Mouse (Mus musculus): Measurements from ENCODE around the gene Zfp738. TPM values are rescaled to one million over a fixed set of nuclear protein-coding genes. Genes with fewer than 3 reads are reported as not detected.
"Not testable (repeated sequence)": the region's sequence is repeated elsewhere in the genome, so short reads cannot be mapped to it uniquely, and the experiment has no call there.

Gene Zfp738
- total RNA-seq (2021): 1 to 10 TPM; 6.4 to 7.1 TPM
- long read RNA-seq, experiment 1, full-length matches to known transcripts: 2 of 5 reads
- long read RNA-seq, experiment 1, partial matches to known transcripts: 0 of 5 reads
- long read RNA-seq, experiment 1, other reads (novel, unspliced or antisense): 3 of 5 reads
- long read RNA-seq, experiment 2, partial matches to known transcripts: 2 of 3 reads
- long read RNA-seq, experiment 2, other reads (novel, unspliced or antisense): 1 of 3 reads

DNA sequence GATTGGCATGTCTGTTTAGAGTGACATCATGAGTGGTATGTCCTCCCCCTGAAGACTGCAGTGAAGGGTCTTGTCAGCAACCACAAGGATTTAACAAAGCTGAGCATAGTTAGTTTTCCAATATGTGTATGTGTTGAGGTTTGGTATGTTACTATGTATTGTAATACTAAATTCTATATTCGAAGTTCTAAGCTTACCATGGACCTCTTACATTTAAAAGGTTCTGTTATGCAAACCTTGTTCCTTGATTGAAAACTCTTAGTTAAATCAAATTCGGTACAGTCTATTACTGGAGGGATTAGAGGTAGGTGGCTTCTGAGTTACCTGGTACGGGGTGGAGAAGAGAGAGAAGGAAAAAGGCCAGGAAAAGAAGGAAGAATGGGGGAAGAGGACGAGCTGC is at the start of gene Zfp738:
Gene Zfp738 (minus strand): TSS at position 101 of the 400 bp plus-strand sequence.
- no peak for DNase-seq (ENCODE audit: low spot score in 2 of 2)

DNA sequence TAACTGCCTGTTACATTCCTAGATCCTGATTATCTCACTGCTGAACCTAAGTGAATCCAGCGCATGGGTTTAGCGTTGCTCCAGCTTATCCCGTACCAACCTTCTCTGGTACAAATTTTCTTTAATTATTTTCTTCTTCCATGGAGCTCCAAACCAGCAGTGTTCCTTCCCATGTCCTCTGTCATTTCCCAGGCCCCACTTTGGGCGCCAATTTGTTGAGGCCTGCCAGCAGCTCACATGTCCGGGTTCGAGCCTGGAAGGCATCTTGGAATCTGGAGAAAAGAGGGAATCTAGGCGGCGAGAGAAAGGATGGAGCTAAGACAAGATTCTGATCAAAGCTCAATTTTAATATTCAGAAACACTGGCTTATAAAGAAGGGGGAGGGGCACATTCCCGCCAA is 47.5 kb upstream of the Zfp738 start:
- not testable (repeated sequence) for DNase-seq (ENCODE audit: low spot score in 2 of 2)

DNA sequence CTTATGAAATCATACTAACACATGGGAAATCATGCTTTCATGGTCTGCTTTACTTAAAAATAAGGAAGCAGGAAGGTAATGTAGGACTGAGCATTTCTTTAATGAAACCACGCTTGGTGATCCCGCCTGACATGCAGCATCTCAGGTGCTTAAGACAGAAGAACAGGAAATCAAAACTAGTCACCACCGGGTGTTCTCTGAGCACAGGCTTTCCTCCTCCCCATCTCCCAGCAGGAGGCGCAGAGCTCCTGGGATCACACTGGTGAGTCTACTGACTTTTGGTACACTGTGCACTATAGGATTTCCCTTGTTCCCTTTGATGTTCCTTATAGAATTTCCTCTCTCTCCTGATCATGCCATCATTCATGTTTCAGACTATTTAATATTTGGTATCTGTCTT is 42.6 kb upstream of the Zfp738 start:
- DNase-seq (ENCODE audit: low spot score in 2 of 2): not testable (repeated sequence)

DNA sequence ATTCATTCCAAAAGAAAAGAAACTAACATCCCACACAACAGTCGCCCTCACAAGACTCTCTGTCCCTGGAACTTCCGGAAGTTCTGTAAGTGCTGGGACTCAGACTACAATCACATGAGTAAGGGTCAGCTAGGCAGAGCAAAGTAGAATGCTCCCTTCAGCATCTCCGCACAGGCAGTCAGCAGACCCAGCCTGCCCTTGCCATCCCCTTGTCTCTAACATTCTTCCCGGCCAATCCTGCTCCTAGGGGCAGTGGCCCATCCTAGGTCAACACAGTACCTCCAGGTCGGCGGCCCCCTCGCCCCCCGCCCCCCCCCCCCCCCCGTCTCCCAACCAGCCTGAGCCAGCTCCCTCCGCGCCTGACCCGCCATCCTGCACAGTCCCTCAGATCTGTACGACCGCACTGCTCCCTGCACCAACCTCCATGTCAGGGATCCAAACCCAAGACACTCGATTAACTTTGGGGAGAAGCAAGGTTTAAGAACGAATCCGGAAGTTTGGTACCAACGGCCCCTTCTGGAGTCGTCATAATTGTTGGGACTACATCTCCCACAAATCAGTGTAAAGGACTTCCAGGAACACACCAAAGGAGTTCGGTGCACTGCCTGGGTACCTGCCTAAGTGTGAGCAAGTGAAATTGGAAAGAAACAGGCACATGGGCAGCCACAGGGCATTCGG is 41.9 kb upstream of the Zfp738 start, which contains the start of gene Zfp65:
Gene Zfp65 (minus strand): TSS at position 533 of the 678 bp plus-strand sequence.
- peak in 1 of 2 experiments; percentile 20 for DNase-seq (ENCODE audit: low spot score in 2 of 2)

DNA sequence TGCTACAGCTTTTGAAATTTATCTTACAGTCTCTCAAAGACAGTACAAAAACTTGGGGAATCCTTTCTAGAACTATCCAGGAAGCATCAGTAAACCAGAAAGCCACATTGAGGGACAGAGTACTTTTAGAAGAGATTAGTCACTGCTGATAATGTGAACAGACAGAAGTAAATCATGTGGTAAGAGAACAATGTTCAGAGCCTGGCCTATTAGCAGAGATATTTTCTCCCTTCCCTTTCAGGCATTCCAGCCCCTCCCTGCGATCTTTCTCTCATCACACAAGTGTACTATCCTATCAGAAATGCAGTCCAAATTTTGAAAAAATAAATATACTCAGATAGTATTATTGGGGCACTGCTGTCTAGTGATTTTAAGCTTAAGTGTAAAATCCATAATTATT is 41.2 kb upstream of the Zfp738 start:
- DNase-seq (ENCODE audit: low spot score in 2 of 2): no peak

DNA sequence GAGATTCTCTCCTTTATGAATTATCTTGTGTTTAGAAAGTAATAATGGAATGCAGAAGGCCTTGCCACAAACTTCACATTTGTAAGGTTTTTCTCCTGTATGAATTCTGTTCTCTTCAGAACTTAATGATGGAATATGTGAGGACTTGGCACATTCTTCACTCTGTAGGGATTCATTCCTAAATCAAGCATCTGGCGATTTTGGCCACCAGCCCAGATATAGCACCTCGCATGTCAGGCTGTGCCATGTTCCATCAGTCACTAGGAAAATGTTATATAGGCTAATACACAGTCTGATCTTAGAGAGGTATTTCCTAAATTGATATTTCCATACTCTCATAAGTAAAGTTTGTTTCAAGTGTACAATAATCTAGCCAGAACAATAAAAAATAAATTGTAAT is 38.5 kb upstream of the Zfp738 start:
- not testable (repeated sequence) for DNase-seq (ENCODE audit: low spot score in 2 of 2)

DNA sequence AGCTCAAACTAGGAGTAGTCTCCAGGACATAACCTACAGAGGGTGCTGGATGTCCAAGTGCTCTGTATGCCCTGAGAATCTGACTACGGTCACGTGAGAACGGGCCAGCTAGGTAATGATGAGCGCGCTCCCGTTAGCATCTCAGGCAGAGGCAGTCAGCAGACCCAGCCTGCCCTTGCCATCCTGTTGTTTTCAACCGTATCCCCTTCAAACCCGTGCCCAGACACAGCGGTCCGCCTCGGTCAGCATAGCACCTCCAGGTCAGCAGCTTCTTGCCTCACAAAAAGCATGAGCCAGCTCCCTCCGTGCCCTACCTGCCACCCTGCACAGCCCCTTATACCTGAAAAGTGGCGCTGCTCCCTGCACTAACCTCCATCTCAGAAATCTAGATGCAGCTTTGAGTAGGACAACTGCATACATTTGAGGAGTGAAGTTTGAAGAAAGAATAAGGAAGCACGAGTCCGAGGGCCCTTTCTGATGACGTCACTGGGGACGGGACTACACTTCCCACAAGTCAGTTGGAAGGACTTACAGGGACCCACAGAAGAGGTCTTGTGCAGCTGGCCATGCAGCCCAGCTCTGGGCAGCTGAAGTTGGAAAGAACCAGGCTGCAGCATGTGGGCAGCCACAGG is 37.1 kb upstream of the Zfp738 start:
- DNase-seq (ENCODE audit: low spot score in 2 of 2): peak; percentile 45 to 84

DNA sequence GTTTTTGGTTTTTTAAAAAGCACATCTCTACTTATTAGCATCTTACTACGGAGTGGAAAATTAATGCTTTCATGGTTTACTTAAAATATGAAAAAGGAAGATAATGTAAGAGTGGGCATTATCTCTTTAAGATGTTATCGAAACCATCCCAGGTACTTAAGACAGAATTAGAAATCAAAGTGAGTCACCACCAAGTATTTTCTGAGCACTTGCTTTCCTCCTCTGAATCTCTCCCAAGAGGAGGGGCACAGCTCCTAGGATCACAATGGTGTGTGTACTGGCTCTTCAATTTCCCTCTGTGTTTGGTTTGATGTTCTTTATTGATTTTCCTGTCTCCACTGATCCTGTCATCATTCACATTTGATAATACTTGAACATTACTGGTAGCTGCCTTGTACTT is 3.0 kb downstream of the Zfp738 start:
- DNase-seq (ENCODE audit: low spot score in 2 of 2): not testable (repeated sequence)

DNA sequence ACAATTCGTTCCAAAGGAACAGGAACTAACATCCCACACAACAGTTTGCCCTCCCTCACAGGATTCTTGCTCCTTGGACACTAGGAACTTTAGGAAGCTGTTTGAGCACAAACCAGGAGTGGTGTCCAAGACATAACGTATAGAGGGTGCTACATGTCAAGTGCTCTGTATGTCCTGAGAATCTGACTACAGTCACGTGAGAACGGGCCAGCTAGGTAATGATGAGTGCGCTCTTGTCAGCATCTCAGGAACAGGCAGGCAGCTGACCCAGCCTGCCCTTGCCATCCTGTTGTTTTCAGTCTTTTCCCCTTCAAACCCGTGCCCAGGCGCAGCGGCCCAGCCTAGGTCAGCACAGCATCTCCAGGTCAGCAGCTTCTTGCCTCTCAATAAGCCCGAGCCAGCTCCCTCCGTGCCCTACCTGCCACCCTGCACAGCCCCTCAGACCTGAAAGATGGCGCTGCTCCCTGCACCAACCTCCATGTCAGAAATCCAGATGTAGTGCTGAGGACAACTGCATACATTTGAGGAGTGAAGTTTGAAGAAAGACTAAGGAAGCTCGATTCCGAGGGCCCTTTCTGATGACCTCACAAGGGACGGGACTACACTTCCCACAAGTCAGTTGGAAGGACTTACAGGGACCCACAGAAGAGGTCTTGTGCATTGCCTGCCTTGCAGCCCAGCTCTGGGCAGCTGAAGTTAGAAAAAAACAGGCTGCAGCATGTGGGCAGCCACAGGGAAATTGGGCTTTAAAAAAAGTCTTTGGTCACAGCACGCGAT is 3.7 kb downstream of the Zfp738 start:
- DNase-seq (ENCODE audit: low spot score in 2 of 2): peak; percentile 41 to 80

DNA sequence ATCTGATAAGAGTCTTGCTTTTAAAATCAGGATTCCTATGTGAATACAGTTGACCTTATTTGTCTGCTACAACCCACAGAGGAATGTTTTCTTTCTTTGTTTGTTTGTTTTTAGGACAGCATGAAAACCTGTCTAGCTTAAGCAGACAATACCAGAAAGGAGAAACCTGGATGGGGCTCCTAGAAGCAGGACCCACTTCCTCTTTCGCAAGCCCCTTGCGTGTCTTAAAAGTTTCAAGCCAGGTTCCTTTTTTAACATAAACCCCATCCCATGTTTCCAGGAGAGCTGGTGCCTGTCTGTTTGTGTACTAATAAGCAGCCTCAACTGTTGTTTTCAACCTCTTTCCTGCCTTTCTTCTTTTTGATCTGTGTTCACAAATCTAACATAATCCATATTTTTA is 12.0 kb downstream of the Zfp738 start:
- DNase-seq (ENCODE audit: low spot score in 2 of 2): no peak

DNA sequence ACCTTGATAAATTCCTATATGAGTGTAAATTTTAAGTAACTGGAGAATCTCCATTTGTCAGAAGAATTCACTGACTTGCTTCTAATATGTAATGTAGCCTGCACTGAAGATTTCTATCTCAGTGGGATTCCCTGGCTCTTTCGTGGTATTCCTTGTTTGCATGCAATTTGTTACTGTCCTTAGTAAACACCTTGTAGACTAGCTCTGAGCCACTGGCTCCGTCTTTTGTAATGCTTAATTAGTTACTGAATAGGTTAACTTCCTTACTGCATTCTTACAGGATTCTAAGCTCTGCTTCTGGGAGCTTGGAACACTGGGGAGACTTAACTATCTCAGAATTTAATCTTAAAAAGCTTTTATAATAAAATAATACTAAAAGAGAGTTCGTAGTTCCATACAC is 34.4 kb downstream of the Zfp738 start:
- no peak for DNase-seq (ENCODE audit: low spot score in 2 of 2)

DNA sequence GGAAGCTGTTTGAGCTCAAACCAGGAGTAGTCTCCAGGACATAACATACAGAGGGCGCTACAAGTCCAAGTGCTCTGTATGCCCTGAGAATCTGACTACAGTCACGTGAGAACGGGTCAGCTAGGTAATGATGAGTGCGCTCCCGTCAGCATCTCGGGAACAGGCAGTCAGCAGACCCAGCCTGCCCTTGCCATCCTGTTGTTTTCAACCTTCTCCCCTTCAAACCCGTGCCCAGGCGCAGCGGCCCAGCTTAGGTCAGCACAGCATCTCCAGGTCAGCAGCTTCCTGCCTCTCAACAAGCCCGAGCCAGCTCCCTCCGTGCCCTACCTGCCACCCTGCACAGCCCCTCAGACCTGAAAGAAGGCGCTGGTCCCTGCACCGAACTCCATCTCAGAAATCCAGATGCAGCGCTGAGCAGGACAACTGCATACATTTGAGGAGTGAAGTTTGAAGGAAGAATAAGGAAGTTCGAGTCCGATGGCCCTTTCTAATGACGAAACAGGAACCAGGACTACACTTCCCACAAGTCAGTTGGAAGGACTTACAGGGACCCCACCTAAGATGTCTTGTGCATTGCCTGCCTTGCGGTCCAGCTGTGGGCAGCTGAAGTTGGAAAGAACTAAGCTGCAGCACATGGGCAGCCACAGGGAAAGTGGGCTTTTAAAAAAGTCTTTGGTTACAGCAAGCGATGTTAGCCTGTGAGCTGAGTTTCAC is 49.4 kb downstream of the Zfp738 start, which contains the start of the genes Gm49345 and Zfp729a:
Gene Gm49345 (minus strand): TSS at position 476 of the 714 bp plus-strand sequence.
Gene Zfp729a (minus strand): TSS at position 498 of the 714 bp plus-strand sequence.
- DNase-seq (ENCODE audit: low spot score in 2 of 2): peak; percentile 33 to 76

DNA sequence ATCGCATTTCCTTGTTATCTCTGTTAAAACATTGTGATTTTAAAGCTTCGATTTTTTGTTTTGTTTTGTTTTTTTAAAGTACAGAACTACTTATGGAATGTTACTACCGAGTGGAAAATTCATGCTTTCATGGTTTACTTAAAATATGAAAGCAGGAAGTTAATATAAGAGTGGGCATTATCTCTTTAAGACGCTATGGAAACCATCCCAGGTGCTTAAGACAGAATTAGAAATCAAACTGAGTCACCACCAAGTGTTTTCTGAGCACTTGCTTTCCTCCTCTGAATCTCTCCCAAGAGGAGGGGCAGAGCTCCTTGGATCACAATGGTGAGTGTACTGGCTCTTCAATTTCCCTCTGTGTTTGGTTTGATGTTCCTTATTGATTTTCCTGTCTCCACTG is 76.8 kb downstream of the Zfp738 start:
- no peak for DNase-seq (ENCODE audit: low spot score in 2 of 2)

DNA sequence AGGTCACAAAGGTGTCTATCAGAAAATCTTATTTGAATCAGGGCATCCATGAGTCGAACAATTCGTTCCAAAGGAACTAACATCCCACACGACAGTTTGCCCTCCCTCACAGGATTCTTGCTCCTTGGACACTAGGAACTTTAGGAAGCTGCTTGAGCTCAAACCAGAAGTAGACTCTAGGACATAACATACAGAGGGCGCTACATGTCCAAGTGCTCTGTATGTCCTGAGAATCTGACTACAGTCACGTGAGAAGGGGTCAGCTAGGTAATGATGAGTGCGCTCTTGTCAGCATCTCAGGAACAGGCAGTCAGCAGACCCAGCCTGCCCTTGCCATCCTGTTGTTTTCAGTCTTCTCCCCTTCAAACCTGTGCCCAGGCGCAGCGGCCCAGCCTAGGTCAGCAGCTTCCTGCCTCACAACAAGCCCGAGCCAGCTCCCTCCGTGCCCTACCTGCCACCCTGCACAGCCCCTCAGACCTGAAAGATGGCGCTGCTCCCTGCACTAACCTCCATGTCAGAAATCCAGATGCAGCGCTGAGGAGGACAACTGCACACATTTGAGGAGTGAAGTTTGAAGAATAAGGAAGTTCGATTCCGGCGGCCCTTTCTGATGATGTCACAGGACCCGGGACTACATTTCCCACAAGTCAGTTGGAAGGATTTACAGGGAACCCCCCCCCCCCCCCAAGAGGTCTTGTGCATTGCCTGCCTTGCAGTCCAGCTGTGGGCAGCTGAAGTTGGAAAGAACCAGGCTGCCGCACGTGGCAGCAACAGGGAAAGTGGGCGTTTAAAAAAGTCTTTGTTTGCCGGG is 77.6 kb downstream of the Zfp738 start, which contains the start of gene Zfp729b:
Gene Zfp729b (minus strand): TSS at position 642 of the 811 bp plus-strand sequence.
- DNase-seq (ENCODE audit: low spot score in 2 of 2): peak; percentile 73 to 87

Other genes starting within 250 kb of the Zfp738 start
- gene Zfp874a, start 235.4 kb downstream of the Zfp738 start, total RNA-seq (2021): 1 to 10 TPM; 4.0 to 5.5 TPM
- gene Zfp874b, start 202.8 kb downstream of the Zfp738 start, total RNA-seq (2021): 1 to 10 TPM; 5.5 to 6.4 TPM
- 1 to 10 TPM; 4.4 to 5.8 TPM for gene Zfp58, start 186.5 kb downstream of the Zfp738 start, total RNA-seq (2021)
- not detected for gene Gm26965, start 160.9 kb downstream of the Zfp738 start, total RNA-seq (2021)
- 1 to 10 TPM; 8.4 to 8.6 TPM for gene Zfp87, start 160.9 kb downstream of the Zfp738 start, total RNA-seq (2021)
- gene Zfp748, start 133.2 kb downstream of the Zfp738 start, total RNA-seq (2021): 1 to 10 TPM; 5.5 to 5.6 TPM
- gene Zfp729b, start 77.4 kb downstream of the Zfp738 start, total RNA-seq (2021): 1 to 10 TPM; 4.4 to 4.5 TPM
- gene Gm49345, start 49.3 kb downstream of the Zfp738 start, total RNA-seq (2021): under 1 TPM; 0.61 to 0.62 TPM
- gene Zfp729a, start 49.3 kb downstream of the Zfp738 start, total RNA-seq (2021): 1 to 10 TPM; 4.6 to 4.8 TPM
- 1 to 10 TPM; 6.1 to 7.6 TPM for gene Zfp65, start 42.1 kb upstream of the Zfp738 start, total RNA-seq (2021)
- 1 to 10 TPM; 2.8 to 3.6 TPM for gene Zfp85, start 68.2 kb upstream of the Zfp738 start, total RNA-seq (2021)
- 1 to 10 TPM in 1 of 2 experiments, under 1 TPM in 1; 0.96 to 1.3 TPM for gene Zfp493, start 92.6 kb upstream of the Zfp738 start, total RNA-seq (2021)
- gene Zfp273, start 126.7 kb upstream of the Zfp738 start, total RNA-seq (2021): 1 to 10 TPM; 2.4 to 2.7 TPM
- gene Gm10037, start 144.0 kb upstream of the Zfp738 start, total RNA-seq (2021): under 1 TPM; 0.49 to 0.56 TPM
- gene BC048507, start 176.3 kb upstream of the Zfp738 start, total RNA-seq (2021): not detected